Mouse (Mus musculus) lung, postnatal 0 days (tissue): Measurements from ENCODE around the gene Atp5b.

Source experiments
- CTCF ChIP-seq: IDR thresholded peaks from 2 replicates; pipeline ENCODE4 v1.5.1; 2016; ENCODE audit warnings: antibody characterized with exemption, mild to moderate bottlenecking
- EP300 ChIP-seq: IDR thresholded peaks from 2 replicates; pipeline ENCODE4 v1.6.1; 2016; ENCODE audit warnings: antibody characterized with exemption, mild to moderate bottlenecking, control low read depth

GRCm38 (mm10) chr10:128041636-128042035 lies 41.4 kb upstream of the Atp5b start:
- TF ChIP-seq CTCF (no peak), EP300 (no peak)
